Mouse (Mus musculus) embryo, embryonic 11.5 days (tissue): ENCODE data around the gene Son.
A peak's percentile ranks its signal among the peaks of the same experiment; 100 is the strongest.
"Not testable (repeated sequence)": the region's sequence is repeated elsewhere in the genome, so short reads cannot be mapped to it uniquely, and the experiment has no call there.

Experiments used
- DNase-seq: peaks from one replicate; pipeline ENCODE4 v3.0.0-alpha.2; 2012; ENCODE audit warnings: low read depth, low spot score

Gene Son

GRCm38 (mm10) chr16:91639161-91639560 is 8.1 kb upstream of the Son start:
- no peak for DNase-seq

DNA sequence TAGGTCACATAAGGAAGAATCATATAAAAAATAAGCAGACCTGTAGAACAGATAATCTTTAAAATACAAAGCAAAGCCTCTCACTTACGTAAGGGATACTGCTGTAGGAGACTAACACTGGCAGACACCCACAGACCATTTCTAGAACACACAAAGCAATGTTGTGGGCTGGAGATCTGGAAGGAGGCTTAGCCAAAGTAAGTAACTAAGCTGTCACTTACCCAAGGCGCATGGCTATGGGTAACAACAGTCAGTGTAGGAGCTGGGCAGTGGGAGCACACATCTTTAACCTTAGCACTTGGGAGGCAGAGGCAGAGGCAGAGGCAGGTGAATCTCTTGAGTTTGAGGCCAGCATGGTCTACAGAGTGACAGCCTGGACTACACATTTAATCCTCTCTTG is 7.7 kb upstream of the Son start:
- no peak for DNase-seq

DNA sequence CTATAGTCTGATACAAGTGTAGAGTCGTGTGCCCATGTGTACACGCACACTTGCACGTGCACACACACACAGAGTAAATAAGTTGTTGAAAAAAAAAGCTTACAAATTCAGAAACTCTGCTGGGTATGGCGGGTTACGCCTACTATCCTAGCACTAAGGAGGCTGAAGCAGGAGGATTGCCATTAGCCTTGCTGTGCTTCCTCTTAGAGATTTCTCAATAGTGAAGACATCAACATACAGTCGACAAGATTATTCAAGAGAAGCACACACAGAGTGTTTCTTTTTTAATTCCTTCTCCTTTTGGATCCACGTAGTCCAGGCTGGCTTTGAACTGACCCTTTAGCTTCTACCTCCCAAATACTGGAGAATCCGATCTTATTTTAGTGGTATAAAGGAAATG is 7.1 kb upstream of the Son start:
- no peak for DNase-seq

DNA sequence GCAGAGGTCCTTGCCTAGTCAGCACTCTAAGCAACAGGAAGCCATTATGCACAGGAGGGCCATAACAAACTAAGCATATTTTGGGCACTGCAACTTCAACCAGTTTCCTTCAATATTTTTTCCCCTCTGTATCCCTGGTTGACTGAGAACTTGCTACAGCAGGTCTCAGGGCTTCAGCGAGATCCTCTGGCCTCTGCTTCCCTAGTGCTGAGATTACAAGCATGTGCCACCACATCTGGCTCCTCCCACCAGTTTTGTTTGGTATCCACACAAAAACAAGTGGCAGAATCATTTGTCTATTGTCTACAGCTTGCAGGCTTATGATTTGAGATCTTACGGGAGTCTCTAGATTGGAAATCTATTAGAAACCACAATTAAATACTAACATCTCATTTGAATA is 2.4 kb upstream of the Son start:
- no peak for DNase-seq

GRCm38 (mm10) chr16:91645420-91645819 is 1.9 kb upstream of the Son start:
- not testable (repeated sequence) for DNase-seq

DNA sequence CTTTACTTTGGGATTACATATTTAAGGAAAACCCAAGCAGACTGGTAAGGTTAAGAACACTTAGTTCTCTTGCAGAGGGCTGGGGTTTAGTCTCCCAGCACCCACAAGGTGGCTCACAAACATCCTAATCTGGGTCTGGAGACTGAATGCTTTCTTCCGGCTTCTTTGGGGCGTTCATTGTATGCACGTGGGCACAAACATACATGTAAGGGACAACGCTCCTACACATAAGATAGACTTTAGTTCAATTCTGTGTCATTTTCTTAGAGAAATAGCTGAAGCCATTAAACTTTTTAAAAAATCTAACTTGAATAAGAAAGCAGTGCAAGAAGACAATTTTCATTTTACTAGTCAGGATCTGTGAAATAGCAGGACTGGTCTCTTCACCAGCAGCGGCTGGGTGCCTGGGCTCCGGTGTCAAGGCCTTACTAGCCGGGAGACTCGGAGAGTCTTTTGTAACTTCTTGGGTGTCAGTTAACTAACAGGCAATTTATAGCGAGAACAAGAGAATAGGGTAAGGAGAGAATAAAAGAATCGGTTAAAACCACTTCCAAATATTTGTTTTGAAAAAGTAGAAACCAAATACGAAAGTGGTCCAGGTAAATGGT is 1.2 kb upstream of the Son start:
- no peak for DNase-seq

DNA sequence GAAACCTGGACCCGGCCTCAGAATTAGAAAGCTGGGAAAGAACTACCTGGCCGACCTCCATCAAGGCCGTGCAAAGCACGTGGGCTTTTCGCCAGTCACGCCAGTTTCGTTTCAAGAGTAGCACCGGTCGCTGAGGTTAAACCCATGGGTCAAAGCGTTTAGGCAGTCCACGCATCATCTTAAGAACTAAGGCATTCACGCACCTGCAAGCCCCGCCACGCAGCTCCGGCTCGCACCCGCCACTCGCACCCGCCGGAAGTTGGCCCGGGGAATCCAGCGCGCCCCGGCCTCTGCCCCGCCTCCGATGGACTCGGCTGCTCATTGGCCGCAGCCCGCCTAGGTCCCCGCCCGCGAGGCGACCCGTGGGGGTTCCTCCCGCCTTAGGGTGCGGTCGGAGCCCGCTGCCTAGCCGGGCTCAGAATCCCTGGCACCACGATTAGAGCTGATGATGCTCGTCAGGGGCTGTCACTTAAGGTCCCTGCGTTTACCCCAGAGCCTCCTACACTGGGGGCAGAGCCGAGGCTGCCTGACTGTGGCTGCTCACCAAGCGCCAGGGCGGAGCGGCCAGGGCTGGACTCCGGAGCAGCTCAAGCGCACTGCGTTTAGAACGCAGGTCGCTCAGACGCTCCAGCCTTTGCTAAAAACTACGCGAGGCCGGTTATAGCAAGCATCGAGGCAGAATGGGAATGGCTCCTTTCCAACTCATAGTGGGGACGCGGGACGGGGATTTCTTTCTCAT is 456 bp upstream of the Son start, which contains the start of gene Gart:
Gene Gart (minus strand): TSS at position 272 of the 739 bp plus-strand sequence.
- peak; percentile 83 for DNase-seq

GRCm38 (mm10) chr16:91648220-91648550 is 879 bp downstream of the Son start:
- DNase-seq, result peak; percentile 61

DNA sequence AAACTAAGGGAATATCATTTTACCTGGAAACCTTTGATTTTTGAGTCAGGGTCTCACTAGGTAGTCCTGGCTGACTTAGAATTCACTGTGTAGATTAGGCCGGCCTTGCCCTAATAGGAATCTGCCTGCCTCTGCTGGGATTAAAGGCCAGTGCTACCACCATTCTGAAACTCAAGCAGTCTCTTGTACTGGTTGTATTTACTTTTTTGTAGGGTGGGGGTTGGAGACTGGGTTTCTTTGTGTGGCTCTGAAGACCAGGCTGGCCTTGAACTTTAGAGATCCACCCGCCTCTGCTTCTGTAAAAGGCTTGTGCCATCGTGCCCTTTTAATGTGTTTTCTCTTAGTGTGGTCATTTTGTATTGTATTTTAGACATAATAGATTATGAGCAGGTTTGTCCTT is 1.9 kb downstream of the Son start:
- no peak for DNase-seq

GRCm38 (mm10) chr16:91649781-91650180 is 2.5 kb downstream of the Son start:
- no peak for DNase-seq

DNA sequence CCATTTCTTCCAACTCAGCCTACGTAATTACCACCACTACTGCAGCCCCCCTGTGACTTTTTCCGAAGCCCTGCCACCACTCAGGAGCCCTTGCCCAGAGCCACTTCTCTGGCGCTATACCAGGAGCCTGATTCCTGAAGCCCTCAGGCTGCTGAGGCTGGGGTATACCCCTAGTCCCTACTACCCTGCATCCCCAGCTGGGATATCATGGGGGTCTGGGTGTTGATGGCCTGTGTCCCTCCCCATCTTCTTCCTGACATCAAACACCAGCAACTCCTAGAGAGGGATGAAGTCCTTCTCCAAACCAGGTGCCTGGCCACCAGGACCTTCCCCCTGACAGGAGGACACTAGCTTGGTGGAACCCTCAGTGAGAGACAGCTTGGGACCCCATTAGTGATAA is 4.9 kb downstream of the Son start:
- DNase-seq, result no peak

DNA sequence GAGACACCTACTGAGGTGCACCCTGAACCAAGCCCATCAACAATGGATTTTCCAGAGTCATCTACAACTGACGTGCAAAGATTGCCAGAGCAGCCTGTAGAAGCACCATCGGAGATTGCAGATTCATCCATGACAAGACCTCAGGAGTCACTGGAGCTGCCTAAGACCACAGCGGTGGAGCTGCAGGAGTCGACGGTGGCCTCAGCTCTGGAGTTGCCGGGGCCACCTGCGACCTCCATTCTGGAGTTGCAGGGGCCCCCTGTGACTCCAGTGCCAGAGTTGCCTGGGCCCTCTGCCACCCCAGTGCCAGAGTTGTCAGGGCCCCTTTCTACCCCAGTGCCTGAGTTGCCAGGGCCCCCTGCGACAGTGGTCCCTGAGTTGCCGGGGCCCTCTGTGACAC is 8.0 kb downstream of the Son start:
- no peak for DNase-seq

GRCm38 (mm10) chr16:91657285-91657684 is 10.0 kb downstream of the Son start:
- no peak for DNase-seq

GRCm38 (mm10) chr16:91658471-91658870 is 11.2 kb downstream of the Son start:
- no peak for DNase-seq

- DNase-seq, result no peak
Observed at GRCm38 (mm10) chr16:91659798-91660197, 12.5 kb downstream of the Son start.

GRCm38 (mm10) chr16:91661397-91661796 is 14.1 kb downstream of the Son start:
- DNase-seq, result no peak

DNA sequence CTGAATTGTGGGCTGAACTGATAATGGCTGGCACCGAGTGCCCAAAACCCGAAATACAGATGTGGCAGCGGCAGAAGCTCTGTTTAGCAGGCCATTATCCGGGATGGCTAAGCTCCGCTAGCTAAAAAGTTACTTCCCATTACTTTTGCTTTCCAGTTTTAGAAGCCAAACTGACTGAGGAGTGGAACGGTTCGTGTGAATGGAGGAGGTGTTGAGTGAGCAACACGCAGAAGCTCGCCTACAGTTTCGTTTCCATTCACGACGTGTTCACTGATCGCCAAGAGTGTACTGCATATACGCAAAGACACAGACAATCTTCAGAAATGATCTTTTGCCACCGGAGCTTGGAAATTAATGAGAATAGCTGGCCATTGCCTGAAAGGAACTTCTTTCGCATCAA is 15.0 kb downstream of the Son start:
- DNase-seq, result no peak

GRCm38 (mm10) chr16:91663795-91664194 is 16.5 kb downstream of the Son start:
- DNase-seq, result no peak

GRCm38 (mm10) chr16:91674500-91674899 is 27.2 kb downstream of the Son start:
- DNase-seq, result no peak

DNA sequence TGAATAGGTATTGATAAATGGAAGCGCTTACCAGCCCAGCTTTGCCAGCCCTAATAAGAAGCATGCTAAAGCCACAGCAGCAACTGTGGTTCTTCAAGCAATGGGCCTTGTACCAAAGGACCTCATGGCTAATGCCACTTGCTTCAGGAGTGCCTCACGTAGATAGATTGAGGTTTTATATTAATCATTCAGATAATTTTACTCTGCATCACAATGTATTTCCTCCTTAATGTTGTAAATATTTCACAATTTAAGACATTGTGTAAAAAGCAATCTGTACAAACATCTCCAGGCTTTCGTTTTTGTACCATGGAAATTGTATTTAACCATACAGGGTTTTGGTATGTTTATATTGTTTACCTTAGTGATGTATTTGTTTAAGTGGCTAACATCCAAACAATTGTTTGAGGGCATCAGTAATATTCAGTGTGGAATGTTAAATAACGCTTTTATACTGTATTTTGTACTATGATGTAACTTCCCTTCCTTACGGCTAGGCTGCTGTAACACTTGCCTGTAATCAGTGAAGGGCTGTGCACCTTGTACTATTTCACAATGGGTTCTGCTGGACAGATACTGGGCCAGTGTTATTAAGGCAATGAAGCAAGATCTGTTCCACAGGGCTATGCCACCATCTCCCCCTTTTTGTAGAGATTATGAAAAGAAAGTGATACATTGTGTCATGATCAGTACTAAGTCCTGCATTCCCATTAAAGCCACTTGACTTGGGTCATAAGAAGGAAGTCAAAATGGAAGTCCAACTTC is 31.0 kb downstream of the Son start:
- DNase-seq, result no peak

DNA sequence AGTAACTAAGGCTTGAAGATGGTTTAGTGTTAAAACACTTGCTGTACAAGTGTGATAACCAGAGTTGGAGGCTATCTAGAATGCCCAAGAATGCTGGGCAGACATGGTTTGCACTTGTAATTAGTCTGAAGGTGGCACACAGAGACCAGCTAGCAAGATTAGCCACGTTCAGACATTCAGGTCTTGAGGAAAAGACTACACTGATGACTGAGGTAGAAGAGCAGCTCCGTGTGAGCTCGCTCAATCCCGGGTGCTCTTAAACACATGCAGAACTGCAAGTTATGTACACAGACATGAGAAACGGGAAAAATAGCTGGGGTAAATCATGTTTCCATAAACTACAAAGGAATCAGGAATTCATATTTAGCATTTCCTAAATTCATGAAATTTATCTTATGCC is 33.4 kb downstream of the Son start:
- no peak for DNase-seq

GRCm38 (mm10) chr16:91685526-91685925 is 38.2 kb downstream of the Son start:
- no peak for DNase-seq

- DNase-seq, result no peak
Observed at GRCm38 (mm10) chr16:91686369-91686768, 39.1 kb downstream of the Son start.
